Mouse (Mus musculus): ENCODE measurements at regions not wholly inside any gene's neighbourhood (a gene's known extent, or its start where the extent isn't known, plus 50 kb on each side); places are given as distances from the start of the nearest gene placed in this dataset.

GRCm38 (mm10) chr10:96520995-96521760 is 95.6 kb upstream of the Btg1 start:
- no peak for TF ChIP-seq GATA1 (IDR thresholded peaks at IDR 0.05; ENCODE audit: borderline replicate concordance, low read length)
- TF ChIP-seq FLI1 (IDR thresholded peaks at IDR 0.05; ENCODE audit: low read length): no peak

Data from megakaryocyte, embryonic 14.5 days (primary cell).